Mouse (Mus musculus) forebrain, embryonic 13.5 days (tissue): Measurements from ENCODE around the gene Tnfrsf23. TPM values are rescaled to one million over a fixed set of nuclear protein-coding genes. Genes with fewer than 3 reads are reported as not detected.

Source experiments
- ATAC-seq: fragments of 200-750 bp; cut with Nextera tagmentation; 2 replicates; pipeline ENCODE4 v1.8.0; 2017
- H3K27ac ChIP-seq: fragments of 300-500 bp; sonication (generic); 2 replicates; pipeline ENCODE4 v1.5.1; 2015; ENCODE audit warnings: inconsistent platforms, mild to moderate bottlenecking, moderate library complexity
- H3K27me3 ChIP-seq: fragments of 300-500 bp; sonication (generic); 2 replicates; pipeline ENCODE4 v1.6.1; 2015; ENCODE audit warnings: mild to moderate bottlenecking, inconsistent platforms
- H3K36me3 ChIP-seq: fragments of 300-500 bp; sonication (generic); 2 replicates; pipeline ENCODE4 v1.6.1; 2015; ENCODE audit warnings: mild to moderate bottlenecking, inconsistent platforms; ENCODE audit not compliant: poor library complexity, severe bottlenecking
- H3K4me1 ChIP-seq: fragments of 300-500 bp; sonication (generic); 2 replicates; pipeline ENCODE4 v1.6.1; 2015; ENCODE audit warnings: inconsistent platforms
- H3K4me2 ChIP-seq: fragments of 300-500 bp; sonication (generic); 2 replicates; pipeline ENCODE4 v1.6.1; 2015; ENCODE audit warnings: inconsistent platforms, mild to moderate bottlenecking, moderate library complexity
- H3K4me3 ChIP-seq: fragments of 300-500 bp; sonication (generic); 2 replicates; pipeline ENCODE4 v1.5.1; 2015; ENCODE audit warnings: mild to moderate bottlenecking, inconsistent platforms
- H3K9ac ChIP-seq: fragments of 300-500 bp; sonication (generic); 2 replicates; pipeline ENCODE4 v1.6.1; 2015; ENCODE audit warnings: mild to moderate bottlenecking, inconsistent platforms
- H3K9me3 ChIP-seq: fragments of 300-500 bp; sonication (generic); replicated peaks from 2 replicates; pipeline ENCODE4 v1.6.1; 2016; ENCODE audit warnings: inconsistent platforms
- WGBS: fragments of 180-500 bp; shearing (Covaris S2); methylation state at CpG from one replicate; pipeline ENCODE4 v1.1.7; 2015; 5-methylcytosine and 5-hydroxymethylcytosine counted together
- polyA plus RNA-seq: library from polyadenylated mRNA; unstranded; fragments of >200 nt; fragmentation: Nextera tagmentation; extraction: Ambion mirVana; gene quantifications from 2 replicates; pipeline ENCODE4 v1.2.1, GENCODE M21; 2015

Gene Tnfrsf23
- polyA plus RNA-seq, 1 experiment from 2014 or later: 0.61 TPM

DNA sequence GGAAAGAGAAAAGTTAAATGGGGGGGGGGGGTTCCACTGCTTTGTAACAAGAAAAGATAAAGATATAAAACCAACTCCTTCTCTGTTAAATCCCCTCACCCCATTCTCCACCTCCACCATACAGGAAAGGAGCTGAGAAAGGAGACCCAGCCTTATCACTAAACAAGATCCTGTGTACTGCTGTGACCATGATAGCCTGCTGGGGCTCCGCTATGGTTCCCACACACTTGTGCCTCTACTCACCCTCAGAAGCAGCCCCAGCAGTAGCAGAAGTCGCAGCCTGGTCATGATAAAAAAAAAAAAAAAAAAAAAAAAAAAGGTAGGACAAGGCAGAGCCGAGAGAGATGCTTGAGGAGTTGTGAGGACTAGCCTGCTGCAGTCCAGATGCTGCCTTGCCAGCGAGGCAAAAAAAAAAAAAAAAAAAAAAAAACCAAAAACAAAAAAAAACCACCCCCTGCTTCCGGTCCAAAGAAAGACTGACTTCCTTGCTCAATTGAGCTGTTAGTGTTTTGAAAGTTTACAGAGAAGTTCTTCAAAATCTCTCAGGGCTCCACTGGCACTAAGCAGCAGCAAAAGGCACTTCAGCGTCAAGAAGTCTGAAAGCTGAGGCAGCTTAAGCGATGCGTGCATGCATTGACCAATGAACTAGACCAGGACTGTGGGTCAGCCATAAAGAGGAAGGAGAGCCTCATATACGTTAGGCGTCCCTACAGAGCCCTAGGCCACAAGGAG is 58.0 kb downstream of the Tnfrsf23 start:
- ATAC-seq: no peak
- H3K4me1 ChIP-seq: no peaks in the 10 kb centered on the region
- H3K27me3 ChIP-seq: no peaks in the 10 kb centered on the region
- H3K4me2 ChIP-seq: no peak overlapping the region
- H3K9ac ChIP-seq: no peak overlapping the region
- 58% methylated on average over 10 of the region's 10 CpGs for WGBS
- H3K36me3 ChIP-seq: no peaks in the 10 kb centered on the region
- no peak overlapping the region for H3K27ac ChIP-seq
- no peaks in the 10 kb centered on the region for H3K9me3 ChIP-seq
- no peak overlapping the region for H3K4me3 ChIP-seq

DNA sequence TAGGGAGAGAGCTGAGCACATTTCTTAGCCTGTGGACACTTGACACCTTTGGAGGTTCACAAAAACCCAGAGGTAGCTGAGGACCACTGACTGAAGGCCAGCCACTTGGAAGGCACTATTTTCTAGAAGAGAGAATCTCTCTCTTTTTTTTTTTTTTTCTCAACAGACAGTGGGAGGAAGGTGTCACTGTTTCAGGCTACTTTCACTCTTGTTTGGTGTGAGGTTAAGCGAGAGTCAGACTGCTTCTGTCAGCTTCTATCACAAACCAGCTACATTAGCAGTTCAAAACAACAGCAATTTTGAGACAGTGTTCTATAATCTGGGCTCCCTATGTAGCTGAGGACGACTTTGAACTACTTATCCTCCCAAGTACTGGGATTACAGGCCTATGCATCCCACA is 59.5 kb downstream of the Tnfrsf23 start:
- no peak for ATAC-seq

DNA sequence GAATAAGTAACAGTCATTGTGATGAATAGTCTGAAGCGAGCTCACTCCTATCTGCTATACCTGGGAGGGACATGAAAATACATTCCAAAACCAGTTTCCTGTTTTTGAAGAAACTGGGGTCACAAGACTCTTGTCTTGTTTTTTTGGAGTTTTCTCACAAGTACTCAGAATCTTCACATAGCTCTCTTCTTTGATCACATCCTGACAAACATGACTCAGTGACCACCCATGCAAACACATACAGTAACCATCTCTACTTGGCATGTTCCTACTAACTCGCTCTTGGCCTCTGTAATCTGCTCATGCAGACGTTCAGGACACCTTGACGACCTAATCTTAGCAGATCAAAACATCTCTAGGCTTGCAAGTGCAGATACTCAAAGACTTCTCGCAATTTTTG is 60.5 kb downstream of the Tnfrsf23 start:
- H3K27ac ChIP-seq: no peak overlapping the region
- no peaks in the 10 kb centered on the region for H3K36me3 ChIP-seq
- H3K4me1 ChIP-seq: no peaks in the 10 kb centered on the region
- WGBS: 75% methylated on average over 5 of the region's 5 CpGs
- H3K4me2 ChIP-seq: no peak overlapping the region
- no peak for ATAC-seq
- H3K9ac ChIP-seq: no peak overlapping the region
- H3K4me3 ChIP-seq: no peak overlapping the region
- H3K27me3 ChIP-seq: no peaks in the 10 kb centered on the region
- no peaks in the 10 kb centered on the region for H3K9me3 ChIP-seq

More for the DNA sequence above, 59.5 kb downstream of the Tnfrsf23 start:
- no peaks in the 10 kb centered on the region for H3K27me3 ChIP-seq
- no peak overlapping the region for H3K27ac ChIP-seq
- H3K4me2 ChIP-seq: no peak overlapping the region
- no peaks in the 10 kb centered on the region for H3K36me3 ChIP-seq
- 63% methylated on average over 2 of the region's 2 CpGs for WGBS
- no peak overlapping the region for H3K9ac ChIP-seq
- no peaks in the 10 kb centered on the region for H3K9me3 ChIP-seq
- no peaks in the 10 kb centered on the region for H3K4me1 ChIP-seq
- no peak overlapping the region for H3K4me3 ChIP-seq

DNA sequence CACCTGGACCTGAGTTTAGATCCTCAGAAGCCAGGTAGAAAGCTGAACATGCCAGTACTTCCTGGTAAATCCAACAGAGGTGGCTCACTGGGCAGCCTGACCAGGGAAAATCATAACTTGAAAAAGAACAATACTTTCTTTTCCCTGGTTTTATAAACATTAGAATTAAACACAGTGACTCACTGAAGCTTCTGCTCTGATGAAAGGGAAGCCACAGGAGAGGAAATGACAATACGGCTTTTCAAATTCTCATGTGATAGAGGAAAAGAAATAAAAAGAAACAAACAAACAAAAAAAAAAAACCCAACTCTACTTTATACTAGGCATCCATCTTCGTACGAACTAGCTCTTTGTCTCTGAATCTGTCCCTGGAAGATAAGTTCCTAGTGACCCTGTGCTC is 61.1 kb downstream of the Tnfrsf23 start:
- 99% methylated on average over 3 of the region's 3 CpGs for WGBS
- Histone ChIP-seq H3K9ac (no peak overlapping the region), H3K27me3 (no peaks in the 10 kb centered on the region), H3K36me3 (no peaks in the 10 kb centered on the region), H3K4me2 (no peak overlapping the region), H3K27ac (no peak overlapping the region), H3K4me3 (no peak overlapping the region), H3K4me1 (no peaks in the 10 kb centered on the region), H3K9me3 (no peaks in the 10 kb centered on the region)
- no peak for ATAC-seq

DNA sequence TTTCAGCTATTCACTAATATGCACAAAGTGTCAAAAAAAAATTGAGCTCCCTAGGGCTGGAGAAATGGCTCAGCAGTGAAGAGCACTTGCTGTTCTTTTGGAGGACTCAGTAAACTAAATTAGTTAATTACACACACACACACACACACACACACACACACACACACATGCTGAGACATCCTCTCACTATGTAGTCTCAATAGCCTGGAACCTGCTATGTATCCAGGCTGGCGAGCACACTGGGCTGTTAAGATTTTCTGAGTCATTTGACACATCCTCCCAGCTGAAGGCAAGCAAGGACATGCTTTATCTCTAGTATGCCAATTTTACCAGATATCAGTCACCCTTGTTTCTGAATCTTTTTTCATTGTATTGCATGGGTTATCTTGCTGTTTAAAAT is 64.7 kb downstream of the Tnfrsf23 start:
- 70% methylated on average over 1 of the region's 1 CpGs for WGBS
- H3K4me2 ChIP-seq: no peak overlapping the region
- H3K9ac ChIP-seq: no peak overlapping the region
- no peaks in the 10 kb centered on the region for H3K4me1 ChIP-seq
- H3K9me3 ChIP-seq: no peaks in the 10 kb centered on the region
- H3K36me3 ChIP-seq: no peaks in the 10 kb centered on the region
- H3K27ac ChIP-seq: no peak overlapping the region
- H3K4me3 ChIP-seq: no peak overlapping the region
- H3K27me3 ChIP-seq: no peaks in the 10 kb centered on the region
- ATAC-seq: no peak

Other genes starting within 250 kb of the Tnfrsf23 start
- gene Cdkn1c, start 224.8 kb downstream of the Tnfrsf23 start, polyA plus RNA-seq: 140 and 149 TPM in 2 replicates
- 0.15 and 0.45 TPM in 2 replicates for gene Slc22a18, start 212.1 kb downstream of the Tnfrsf23 start, polyA plus RNA-seq
- 0.55 TPM in 1 of 2 replicates, not detected in the other for gene Phlda2, start 182.7 kb downstream of the Tnfrsf23 start, polyA plus RNA-seq
- 346 and 367 TPM in 2 replicates for gene Nap1l4, start 136.8 kb downstream of the Tnfrsf23 start, polyA plus RNA-seq
- gene Cars, start 85.8 kb downstream of the Tnfrsf23 start, polyA plus RNA-seq: 64.4 and 73.7 TPM in 2 replicates
- 0.05 and 0.14 TPM in 2 replicates for gene Tnfrsf26, start 57.1 kb downstream of the Tnfrsf23 start, polyA plus RNA-seq
- 5.3 and 5.5 TPM in 2 replicates for gene Tnfrsf22, start 36.2 kb downstream of the Tnfrsf23 start, polyA plus RNA-seq
- gene Osbpl5, start 71.1 kb upstream of the Tnfrsf23 start, polyA plus RNA-seq: 21.6 and 22.6 TPM in 2 replicates
- not detected in 2 replicates for gene Mrgprg, start 81.1 kb upstream of the Tnfrsf23 start, polyA plus RNA-seq
- 1.8 and 1.9 TPM in 2 replicates for gene Mrgpre, start 98.6 kb upstream of the Tnfrsf23 start, polyA plus RNA-seq
- gene Nadsyn1, start 137.0 kb upstream of the Tnfrsf23 start, polyA plus RNA-seq: 5.6 and 6.8 TPM in 2 replicates
- gene Dhcr7, start 137.3 kb upstream of the Tnfrsf23 start, polyA plus RNA-seq: 47.1 and 52.0 TPM in 2 replicates
- not detected in 2 replicates for gene Gm498, start 181.0 kb upstream of the Tnfrsf23 start, polyA plus RNA-seq